Mouse (Mus musculus) erythroid progenitor cell, adult 5-6 weeks (primary cell): ENCODE measurements around the gene Wdr5. TPM values are rescaled to one million over a fixed set of nuclear protein-coding genes. Genes with fewer than 3 reads are reported as not detected.

Experiments
- ATAC-seq: replicated peaks from 2 replicates; pipeline ENCODE4 v1.8.0; 2016; ENCODE audit warnings: moderate number of reproducible peaks, mild to moderate bottlenecking, moderate TSS enrichment, inconsistent platforms; ENCODE audit not compliant: poor library complexity, low FRiP score, severe bottlenecking
- total RNA-seq, 2 experiments: library from RNA; stranded (forward) in 1 of 2; stranded (reverse) in 1 of 2; fragments of 150-400 nt in 1 of 2; fragments of 186-747, 209-891 nt in 1 of 2; gene quantifications; 2 replicates each; pipeline versions ENCODE4 v1.2.3 to v1.2.4; 2015 to 2017; ENCODE audit warnings: low replicate concordance in 2 of 2

Wdr5 gene
- total RNA-seq, 2 experiments from 2014 or later, result 13.6 to 18.9 TPM

DNA sequence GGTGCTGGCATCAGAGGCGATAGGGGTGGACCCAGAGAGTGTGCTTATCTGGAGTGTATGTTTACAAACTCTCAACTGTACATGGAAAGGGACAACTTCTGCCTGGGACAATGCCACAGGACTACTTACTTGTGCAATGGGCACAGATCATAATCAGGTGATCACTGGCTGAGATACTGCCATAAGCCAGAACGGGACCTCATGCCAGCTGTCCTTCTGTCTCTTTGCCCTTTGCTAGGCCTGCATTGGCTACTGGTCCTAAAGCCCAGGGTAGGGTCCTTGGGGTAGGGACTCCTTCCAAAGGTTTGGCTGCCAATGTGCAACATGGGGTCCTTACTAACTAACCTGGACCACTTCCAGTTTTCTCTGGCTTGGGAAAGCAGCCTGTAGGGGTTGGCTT, 68.1 kb downstream of the Wdr5 start:
- ATAC-seq, result no peak

DNA sequence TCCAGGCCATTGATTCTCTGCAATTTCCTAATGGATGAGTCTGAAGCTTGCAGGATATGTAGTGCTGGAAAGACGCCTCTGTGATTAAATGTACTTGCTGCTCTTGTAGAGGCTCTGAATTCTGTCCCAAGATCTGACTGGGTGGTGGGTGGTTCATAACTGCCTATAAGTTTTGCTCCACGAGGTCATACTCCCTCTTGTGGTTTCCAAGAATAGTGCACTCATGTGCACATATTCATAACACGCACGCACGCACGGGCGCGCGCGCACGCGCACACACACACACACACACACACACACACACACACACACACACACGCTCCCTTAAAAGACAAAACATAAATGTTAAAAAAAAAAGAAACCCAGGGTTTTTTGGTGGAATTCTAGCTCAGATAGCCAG, 69.6 kb downstream of the Wdr5 start:
- ATAC-seq, result no peak

Other genes starting within 250 kb of the Wdr5 start
- 1.7 and 3.6 TPM in 2 replicates for gene Vav2, start 88.1 kb upstream of the Wdr5 start, total RNA-seq (2015; ENCODE audit: low replicate concordance)
- gene Vav2, start 88.1 kb upstream of the Wdr5 start, total RNA-seq (2017; ENCODE audit: low replicate concordance), result 2.2 and 10.7 TPM in 2 replicates
- gene Brd3os, start 72.8 kb upstream of the Wdr5 start, total RNA-seq (2015; ENCODE audit: low replicate concordance), result not detected in 2 replicates
- 1.2 TPM in 1 of 2 replicates, not detected in the other for gene Brd3os, start 72.8 kb upstream of the Wdr5 start, total RNA-seq (2017; ENCODE audit: low replicate concordance)
- 22.7 and 30.6 TPM in 2 replicates for gene Brd3, start 7.5 kb upstream of the Wdr5 start, total RNA-seq (2015; ENCODE audit: low replicate concordance)
- 17.3 and 19.8 TPM in 2 replicates for gene Brd3, start 7.5 kb upstream of the Wdr5 start, total RNA-seq (2017; ENCODE audit: low replicate concordance)
- 1.7 and 2.2 TPM in 2 replicates for gene Rxra, start 161.3 kb downstream of the Wdr5 start, total RNA-seq (2015; ENCODE audit: low replicate concordance)
- 1.7 and 3.6 TPM in 2 replicates for gene Rxra, start 161.3 kb downstream of the Wdr5 start, total RNA-seq (2017; ENCODE audit: low replicate concordance)